Comparison of ENCODE assay signal across 19 mouse cellular contexts in genomic region chr7:81993140-81993539, GRCm38 (mm10). TPM values are rescaled to one million over a fixed set of nuclear protein-coding genes. Genes with fewer than 3 reads are reported as not detected.
DNase-seq lines count a peak whose midpoint lies in the region; ATAC-seq and TF ChIP-seq lines count a peak whose summit lies in the region.
"Had no signal": no experiment of that assay in that cellular context is flagged by ENCODE, and none has a peak within 500 bp of the region (broad histone marks: within the 10 kb centered on the region; RNA-seq: fewer than 3 reads in every experiment).

No protein-coding gene starts in this region.

- no peak for ATAC-seq in heart, embryonic 12.5 days (ENCODE audit: insufficient number of reproducible peaks, low FRiP score)
- ATAC-seq in liver, embryonic 11.5 days (replicated peaks; ENCODE audit: low FRiP score), result no peak
- no peak for ATAC-seq in liver, embryonic 12.5 days
- ATAC-seq in embryonic facial prominence, embryonic 15.5 days (ENCODE audit: insufficient number of reproducible peaks, low FRiP score, low TSS enrichment, low read depth), result no peak
- ATAC-seq in hindbrain, embryonic 13.5 days (ENCODE audit: low FRiP score), result no peak

- no peak overlapping the region for H3K27ac ChIP-seq in heart, embryonic 12.5 days (ENCODE audit: poor library complexity, severe bottlenecking)
- H3K27ac ChIP-seq in liver, embryonic 11.5 days (ENCODE audit: low read depth, low read length), result no peak overlapping the region
- no peak overlapping the region for H3K27ac ChIP-seq in liver, embryonic 12.5 days
- H3K27ac ChIP-seq in ES-E14 (ENCODE audit: insufficient read depth, low read depth, low read length, poor library complexity, severe bottlenecking), result no peak overlapping the region
- no peak overlapping the region for H3K27ac ChIP-seq in embryonic facial prominence, embryonic 15.5 days (replicated peaks)
- no peak overlapping the region for H3K27ac ChIP-seq in hindbrain, embryonic 13.5 days
- H3K27ac ChIP-seq: hindbrain, embryonic 14.5 days; liver, embryonic 15.5 days; macrophage had no signal

- DNase-seq in heart, postnatal 36 days, result no peak
- DNase-seq in liver, embryonic 11.5 days (ENCODE audit: low spot score), result peak; percentile 30
- DNase-seq in ES-E14 (ENCODE audit: low read depth, low spot score), result no peak
- no peak for DNase-seq in urinary bladder, postnatal 14 days (ENCODE audit: low spot score)
- DNase-seq: adrenal gland, postnatal 25 days; cerebellum, adult 9-11 months; gastrocnemius, postnatal 25 days; kidney, adult 9 months; right cerebral cortex, postnatal 14 days; thymus, postnatal 25 days had no signal

- intact Hi-C loops in heart, postnatal 36 days (cut with DNase I), result no loop called here

- peaks cover 13% of the 10 kb centered on the region for H3K4me1 ChIP-seq in heart, embryonic 12.5 days (replicated peaks)
- H3K4me1 ChIP-seq in liver, embryonic 11.5 days (replicated peaks; ENCODE audit: control insufficient read depth, insufficient read depth, low read length), result no peaks in the 10 kb centered on the region
- H3K4me1 ChIP-seq in liver, embryonic 12.5 days, result peaks cover 9% of the 10 kb centered on the region; the same call in 1 of the 2 replicates
- peaks cover 0 to 4% of the 10 kb centered on the region in 2 experiments; a peak in 1 of 4 replicates for H3K4me1 ChIP-seq in ES-E14 (ENCODE audit: control insufficient read depth in 2 of 2, insufficient read depth in 2 of 2, low read length in 2 of 2, poor library complexity in 1 of 2)
- peaks cover 24% of the 10 kb centered on the region for H3K4me1 ChIP-seq in embryonic facial prominence, embryonic 15.5 days
- peaks cover 20% of the 10 kb centered on the region for H3K4me1 ChIP-seq in hindbrain, embryonic 13.5 days (replicated peaks)
- H3K4me1 ChIP-seq: liver, embryonic 15.5 days had no signal

- in situ Hi-C loops in ES-E14 (cut with MboI; ENCODE audit: low sequenced_read_pairs in 2 of 2, unreplicated experiment in 2 of 2), result no loop called here

- H3K27me3 ChIP-seq in heart, embryonic 12.5 days (replicated peaks), result peaks cover 85% of the 10 kb centered on the region
- peaks cover 82% of the 10 kb centered on the region for H3K27me3 ChIP-seq in liver, embryonic 11.5 days (replicated peaks; ENCODE audit: control insufficient read depth, insufficient read depth, low read length)
- peaks cover 82% of the 10 kb centered on the region for H3K27me3 ChIP-seq in liver, embryonic 12.5 days (replicated peaks)
- H3K27me3 ChIP-seq in embryonic facial prominence, embryonic 15.5 days, result peaks cover 69% of the 10 kb centered on the region
- peaks cover 83% of the 10 kb centered on the region for H3K27me3 ChIP-seq in hindbrain, embryonic 13.5 days

- no peak overlapping the region for H3K9ac ChIP-seq in heart, embryonic 12.5 days
- H3K9ac ChIP-seq in liver, embryonic 11.5 days (ENCODE audit: low read depth, low read length), result no peak overlapping the region
- H3K9ac ChIP-seq in liver, embryonic 12.5 days, result no peak overlapping the region
- no peak overlapping the region for H3K9ac ChIP-seq in ES-E14 (ENCODE audit: insufficient read depth, low read depth, low read length, poor library complexity, severe bottlenecking)
- no peak overlapping the region for H3K9ac ChIP-seq in embryonic facial prominence, embryonic 15.5 days
- H3K9ac ChIP-seq in hindbrain, embryonic 13.5 days, result no peak overlapping the region
- H3K9ac ChIP-seq: liver, embryonic 15.5 days had no signal

- H3K36me3 ChIP-seq in heart, embryonic 12.5 days, result no peaks in the 10 kb centered on the region
- H3K36me3 ChIP-seq in liver, embryonic 11.5 days (ENCODE audit: control insufficient read depth, insufficient read depth, low read length), result no peaks in the 10 kb centered on the region
- no peaks in the 10 kb centered on the region for H3K36me3 ChIP-seq in liver, embryonic 12.5 days
- H3K36me3 ChIP-seq in ES-E14 (ENCODE audit: control insufficient read depth, insufficient read depth, low read length, poor library complexity, severe bottlenecking), result no peaks in the 10 kb centered on the region; the same call in 1 of the 2 replicates
- H3K36me3 ChIP-seq in embryonic facial prominence, embryonic 15.5 days, result no peaks in the 10 kb centered on the region
- no peaks in the 10 kb centered on the region for H3K36me3 ChIP-seq in hindbrain, embryonic 13.5 days
- H3K36me3 ChIP-seq: liver, embryonic 15.5 days had no signal

- H3K9me3 ChIP-seq in heart, embryonic 12.5 days (replicated peaks), result no peaks in the 10 kb centered on the region
- H3K9me3 ChIP-seq in liver, embryonic 11.5 days (ENCODE audit: control insufficient read depth, low read length), result no peaks in the 10 kb centered on the region
- H3K9me3 ChIP-seq in liver, embryonic 12.5 days (replicated peaks), result no peaks in the 10 kb centered on the region
- no peaks in the 10 kb centered on the region for H3K9me3 ChIP-seq in ES-E14 (ENCODE audit: control insufficient read depth, insufficient read depth, low read depth, low read length)
- H3K9me3 ChIP-seq in embryonic facial prominence, embryonic 15.5 days (replicated peaks), result no peaks in the 10 kb centered on the region
- H3K9me3 ChIP-seq in hindbrain, embryonic 13.5 days, result no peaks in the 10 kb centered on the region
- H3K9me3 ChIP-seq: liver, embryonic 15.5 days had no signal

- peak overlapping the region; percentile 99 for H3K4me2 ChIP-seq in heart, embryonic 12.5 days
- peak overlapping the region; percentile 65; the same call in 1 of the 2 replicates for H3K4me2 ChIP-seq in liver, embryonic 11.5 days
- H3K4me2 ChIP-seq in liver, embryonic 12.5 days, result no peak overlapping the region
- H3K4me2 ChIP-seq in embryonic facial prominence, embryonic 15.5 days (replicated peaks), result peak overlapping the region; percentile 94
- H3K4me2 ChIP-seq in hindbrain, embryonic 13.5 days, result no peak overlapping the region

- 38% methylated on average over 7 of the region's 7 CpGs for WGBS in heart, embryonic 12.5 days
- 34% methylated on average over 7 of the region's 7 CpGs for WGBS in liver, embryonic 11.5 days
- WGBS in liver, embryonic 12.5 days (ENCODE audit: insufficient replicate concordance), result 37% methylated on average over 7 of the region's 7 CpGs
- WGBS in embryonic facial prominence, embryonic 15.5 days, result 34% methylated on average over 7 of the region's 7 CpGs
- 43% methylated on average over 7 of the region's 7 CpGs for WGBS in hindbrain, embryonic 13.5 days

- H3K4me3 ChIP-seq in heart, embryonic 12.5 days, result peak overlapping the region; percentile 72; the same call in 1 of the 2 replicates
- no peak overlapping the region for H3K4me3 ChIP-seq in liver, embryonic 11.5 days (ENCODE audit: low read depth, low read length)
- no peak overlapping the region for H3K4me3 ChIP-seq in liver, embryonic 12.5 days
- no peak overlapping the region for H3K4me3 ChIP-seq in ES-E14 (ENCODE audit: insufficient read depth in 1 of 2, low read depth in 1 of 2, low read length in 2 of 2, poor library complexity in 1 of 2, severe bottlenecking in 1 of 2)
- H3K4me3 ChIP-seq in embryonic facial prominence, embryonic 15.5 days (replicated peaks), result peak overlapping the region; percentile 53; the same call in 1 of the 2 replicates
- no peak overlapping the region for H3K4me3 ChIP-seq in hindbrain, embryonic 13.5 days

TF ChIP-seq in ES-E14, 5 proteins besides CTCF, POLR2A, EP300 and RAD21:
- peak; percentile 62; the same call in 1 of the 2 replicates for TF ChIP-seq ZNF384 (IDR thresholded peaks at IDR 0.05; ENCODE audit: low read depth, low read length)
- no peak for TF ChIP-seq CHD2 (IDR thresholded peaks at IDR 0.05; ENCODE audit: low read depth, low read length)
TF ChIP-seq in ES-E14: peak in this region for 1.

RNA-seq across cellular contexts. Expression of gene Bnc1, which starts 1.0 kb away (rescaled TPM):
- polyA plus RNA-seq in heart, embryonic 12.5 days (2016; fragmentation: Nextera tagmentation; extraction: Ambion mirVana), result 8.6 and 9.6 TPM in 2 replicates
- 1 to 10 TPM; 1.5 to 1.9 TPM for total RNA-seq in heart, postnatal 36 days (2021)
- polyA plus RNA-seq in liver, embryonic 11.5 days (2014; fragmentation: Nextera tagmentation; extraction: Ambion mirVana), result 5.1 and 7.0 TPM in 2 replicates
- 1.8 and 1.9 TPM in 2 replicates for polyA plus RNA-seq in liver, embryonic 12.5 days (2016; fragmentation: Nextera tagmentation; extraction: Ambion mirVana)
- total RNA-seq in ES-E14 (2012; rRNA removed), result 0.16 and 0.27 TPM in 2 replicates
- polyA plus RNA-seq in embryonic facial prominence, embryonic 15.5 days (2015; fragmentation: Nextera tagmentation; extraction: Ambion mirVana), result 1.6 and 1.8 TPM in 2 replicates
- 0.47 and 0.49 TPM in 2 replicates for polyA plus RNA-seq in hindbrain, embryonic 13.5 days (2015; fragmentation: Nextera tagmentation; extraction: Ambion mirVana)
- total RNA-seq: left cerebral cortex, postnatal 10 days; monocyte, adult 5-6 weeks had no signal
- polyA plus RNA-seq: macrophage had no signal

RNA-seq across cellular contexts. Expression of gene Hdgfl3, which starts 58.9 kb away (rescaled TPM):
- 15.1 and 15.2 TPM in 2 replicates for polyA plus RNA-seq in heart, embryonic 12.5 days (2016; fragmentation: Nextera tagmentation; extraction: Ambion mirVana)
- 1 to 10 TPM; 6.7 to 9.0 TPM for total RNA-seq in heart, postnatal 36 days (2021)
- 5.0 and 5.9 TPM in 2 replicates for polyA plus RNA-seq in liver, embryonic 11.5 days (2014; fragmentation: Nextera tagmentation; extraction: Ambion mirVana)
- polyA plus RNA-seq in liver, embryonic 12.5 days (2016; fragmentation: Nextera tagmentation; extraction: Ambion mirVana), result 2.0 and 2.5 TPM in 2 replicates
- 3.1 and 3.7 TPM in 2 replicates for total RNA-seq in ES-E14 (2012; rRNA removed)
- polyA plus RNA-seq in embryonic facial prominence, embryonic 15.5 days (2015; fragmentation: Nextera tagmentation; extraction: Ambion mirVana), result 14.7 and 15.0 TPM in 2 replicates
- 61.4 and 62.5 TPM in 2 replicates for polyA plus RNA-seq in hindbrain, embryonic 13.5 days (2015; fragmentation: Nextera tagmentation; extraction: Ambion mirVana)

Comparison
In these comparisons a context has a peak if more than half of its experiments do, and no peak if none do; other contexts are left out.
1. H3K4me2 ChIP-seq: peak in heart, embryonic 12.5 days (single experiment), liver, embryonic 11.5 days (single experiment) and embryonic facial prominence, embryonic 15.5 days (single experiment); none in liver, embryonic 12.5 days (single experiment) and hindbrain, embryonic 13.5 days (single experiment).
2. H3K4me3 ChIP-seq: peak in heart, embryonic 12.5 days (single experiment) and embryonic facial prominence, embryonic 15.5 days (single experiment); none in liver, embryonic 11.5 days (single experiment), liver, embryonic 12.5 days (single experiment), ES-E14 (0 of 2) and hindbrain, embryonic 13.5 days (single experiment).